Mouse (Mus musculus) liver, embryonic 11.5 days (tissue): Measurements from ENCODE around the gene Ficd. TPM values are rescaled to one million over a fixed set of nuclear protein-coding genes. Genes with fewer than 3 reads are reported as not detected.

Experiments used
- ATAC-seq: fragments of 200-750 bp; cut with Nextera tagmentation; replicated peaks from 2 replicates; pipeline ENCODE4 v1.8.0; 2017; ENCODE audit warnings: moderate number of reproducible peaks, mild to moderate bottlenecking, moderate TSS enrichment, moderate library complexity; ENCODE audit not compliant: low FRiP score
- DNase-seq: peaks from one replicate; pipeline ENCODE4 v3.0.0-alpha.2; 2017; ENCODE audit warnings: low spot score
- H3K27ac ChIP-seq: fragments of 300-500 bp; sonication (generic); 2 replicates; pipeline ENCODE4 v1.5.1; 2014; ENCODE audit warnings: mild to moderate bottlenecking, low read depth, low read length, control low read depth
- H3K27me3 ChIP-seq: fragments of 300-500 bp; sonication (generic); replicated peaks from 2 replicates; pipeline ENCODE4 v1.6.1; 2014; ENCODE audit warnings: low read length, mixed read lengths; ENCODE audit not compliant: control insufficient read depth, insufficient read depth
- H3K36me3 ChIP-seq: fragments of 300-500 bp; sonication (generic); 2 replicates; pipeline ENCODE4 v1.6.1; 2014; ENCODE audit warnings: mild to moderate bottlenecking, low read length, moderate library complexity, mixed read lengths; ENCODE audit not compliant: control insufficient read depth, insufficient read depth
- H3K4me1 ChIP-seq: fragments of 300-500 bp; sonication (generic); replicated peaks from 2 replicates; pipeline ENCODE4 v1.6.1; 2014; ENCODE audit warnings: low read length, mixed read lengths; ENCODE audit not compliant: control insufficient read depth, insufficient read depth
- H3K4me2 ChIP-seq: fragments of 300-500 bp; sonication (generic); 2 replicates; pipeline ENCODE4 v1.6.1; 2014; ENCODE audit warnings: mild to moderate bottlenecking, control low read depth, moderate library complexity
- H3K4me3 ChIP-seq: fragments of 300-500 bp; sonication (generic); 2 replicates; pipeline ENCODE4 v1.5.1; 2014; ENCODE audit warnings: low read depth, low read length, control low read depth
- H3K9ac ChIP-seq: fragments of 300-500 bp; sonication (generic); 2 replicates; pipeline ENCODE4 v1.6.1; 2014; ENCODE audit warnings: low read depth, low read length, control low read depth
- H3K9me3 ChIP-seq: fragments of 300-500 bp; sonication (generic); 2 replicates; pipeline ENCODE4 v1.6.1; 2016; ENCODE audit warnings: low read length, inconsistent platforms, mixed read lengths; ENCODE audit not compliant: control insufficient read depth
- WGBS: fragments of 180-500 bp; shearing (Covaris S2); extraction: QIAGEN DNeasy Blood & Tissue Kit; methylation state at CpG from one replicate; pipeline ENCODE4 v1.1.7; 2014; 5-methylcytosine and 5-hydroxymethylcytosine counted together
- polyA plus RNA-seq: library from polyadenylated mRNA; unstranded; fragments of >200 nt; fragmentation: Nextera tagmentation; extraction: Ambion mirVana; gene quantifications from 2 replicates; pipeline ENCODE4 v1.2.1, GENCODE M21; 2014

Gene Ficd
- polyA plus RNA-seq, 1 experiment from 2014 or later, result 3.7 TPM

DNA sequence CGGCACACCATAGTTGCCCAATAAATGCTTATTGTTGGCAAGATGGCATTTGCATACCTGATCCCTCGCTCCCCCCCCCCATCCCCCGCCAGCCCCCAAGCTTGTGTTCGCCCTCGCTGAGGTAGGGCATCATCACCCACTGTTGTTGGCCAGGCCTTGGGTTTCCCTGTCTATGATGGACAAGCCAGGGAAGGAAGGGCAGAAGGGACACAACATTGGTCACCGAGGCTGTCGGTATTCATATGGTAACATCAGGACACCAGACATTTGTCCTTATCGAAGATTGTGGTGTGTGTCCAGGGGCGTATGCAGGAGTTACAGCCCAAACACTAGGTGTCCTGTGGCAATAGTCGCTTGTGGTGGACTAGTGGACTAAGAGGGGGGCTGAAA is 505 bp downstream of the Ficd start:
- no peaks in the 10 kb centered on the region for H3K9me3 ChIP-seq
- peak overlapping the region; percentile 92 for H3K4me2 ChIP-seq
- H3K9ac ChIP-seq, result peak overlapping the region; percentile 76
- peak overlapping the region; percentile 90 for H3K27ac ChIP-seq
- peaks cover 14% of the 10 kb centered on the region for H3K4me1 ChIP-seq
- H3K27me3 ChIP-seq, result no peaks in the 10 kb centered on the region
- no peak for DNase-seq
- H3K4me3 ChIP-seq, result peak overlapping the region; percentile 79
- WGBS, result 4% methylated on average over 10 of the region's 10 CpGs
- 0 out of 2 replicates have a peak, but pooled peaks have one; percentile 3 for ATAC-seq
- H3K36me3 ChIP-seq, result peaks cover 23% of the 10 kb centered on the region

DNA sequence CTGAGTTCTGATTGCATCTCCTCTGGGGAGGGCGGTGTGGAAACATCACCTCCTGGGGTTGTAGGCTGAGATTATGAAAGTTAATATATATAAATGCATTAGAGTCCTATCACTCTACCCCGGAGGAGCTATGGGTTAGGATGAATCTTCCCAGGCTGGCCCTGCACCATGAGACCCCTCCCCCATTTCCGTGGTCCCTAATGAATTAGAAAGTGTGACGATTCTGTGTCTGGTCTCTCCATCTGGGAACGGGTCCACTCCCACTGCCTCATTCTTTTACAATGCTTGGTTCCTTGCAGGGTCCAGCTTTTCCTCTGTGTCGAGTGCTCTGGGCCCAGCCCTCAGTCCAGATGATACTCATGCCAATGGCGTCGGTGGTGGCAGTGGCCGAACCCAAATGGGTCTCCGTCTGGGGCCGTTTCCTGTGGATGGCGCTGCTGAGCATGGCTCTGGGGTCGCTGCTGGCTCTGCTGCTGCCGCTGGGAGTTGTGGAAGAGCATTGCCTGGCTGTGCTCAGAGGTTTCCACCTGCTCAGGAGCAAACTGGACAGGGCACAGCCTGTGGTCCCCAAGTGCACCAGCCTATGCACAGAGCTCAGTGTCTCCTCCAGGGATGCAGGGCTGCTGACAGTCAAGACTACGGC is 1.0 kb downstream of the Ficd start:
- H3K4me2 ChIP-seq, result peak overlapping the region; percentile 92
- DNase-seq, result no peak
- peaks cover 14% of the 10 kb centered on the region for H3K4me1 ChIP-seq
- peak overlapping the region; percentile 79 for H3K4me3 ChIP-seq
- H3K36me3 ChIP-seq, result peaks cover 27% of the 10 kb centered on the region
- 41% methylated on average over 15 of the region's 15 CpGs for WGBS
- peak overlapping the region; percentile 76 for H3K9ac ChIP-seq
- no peak for ATAC-seq
- H3K9me3 ChIP-seq, result no peaks in the 10 kb centered on the region
- no peaks in the 10 kb centered on the region for H3K27me3 ChIP-seq
- no peak overlapping the region for H3K27ac ChIP-seq

DNA sequence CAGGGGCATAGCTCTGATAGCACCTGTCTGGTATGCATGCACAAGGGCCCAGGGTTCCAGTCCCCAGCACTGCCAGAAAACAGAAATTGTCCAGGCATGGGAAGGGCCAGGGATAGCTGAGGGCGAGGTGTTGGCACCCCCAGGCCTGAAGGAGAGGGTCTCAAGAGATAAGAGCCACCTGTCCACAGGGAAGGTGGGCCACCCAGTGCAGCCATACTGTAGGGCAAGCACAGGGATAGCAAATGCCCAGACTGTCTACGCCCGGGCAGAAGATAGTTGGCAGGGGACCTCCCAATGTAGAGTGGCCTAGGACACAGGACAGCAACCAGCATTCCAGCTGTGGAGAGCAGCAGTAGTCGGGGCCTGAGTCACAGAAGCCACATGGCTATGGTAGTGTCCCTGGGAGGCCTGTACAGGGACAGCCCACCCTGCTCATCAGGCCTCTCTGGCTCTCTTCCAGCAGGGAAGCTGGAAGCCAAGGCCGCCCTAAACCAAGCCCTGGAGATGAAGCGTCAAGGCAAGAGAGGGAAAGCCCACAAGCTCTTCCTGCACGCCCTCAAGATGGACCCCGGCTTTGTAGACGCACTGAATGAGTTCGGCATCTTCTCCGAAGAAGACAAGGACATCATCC is 2.1 kb downstream of the Ficd start:
- Histone ChIP-seq H3K27me3 (no peaks in the 10 kb centered on the region), H3K4me2 (no peak overlapping the region), H3K4me1 (peaks cover 14% of the 10 kb centered on the region), H3K9ac (no peak overlapping the region), H3K27ac (no peak overlapping the region), H3K36me3 (peaks cover 34% of the 10 kb centered on the region), H3K4me3 (no peak overlapping the region), H3K9me3 (no peaks in the 10 kb centered on the region)
- ATAC-seq (no peak), DNase-seq (no peak)
- WGBS, result 86% methylated on average over 11 of the region's 11 CpGs

DNA sequence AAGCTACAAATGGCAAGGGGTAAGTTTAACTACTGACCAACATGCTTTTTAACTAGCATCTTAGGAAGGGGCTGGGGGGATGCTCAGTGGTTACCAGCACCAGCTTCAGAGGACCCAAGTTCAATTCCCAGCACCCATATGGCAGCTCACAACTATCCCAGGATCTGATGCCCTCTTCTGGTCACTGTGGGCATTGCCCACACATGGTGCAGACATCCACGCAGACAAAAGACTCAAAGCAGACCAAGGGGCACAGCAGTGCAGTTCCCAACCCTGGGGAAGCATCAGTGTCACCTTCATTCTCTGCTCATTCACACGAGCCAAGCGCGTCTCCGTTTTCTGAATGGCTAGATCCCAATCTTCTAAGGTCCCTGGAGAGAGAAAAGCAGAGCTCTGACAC is 12.0 kb downstream of the Ficd start:
- no peaks in the 10 kb centered on the region for H3K4me1 ChIP-seq
- no peak overlapping the region for H3K27ac ChIP-seq
- no peak overlapping the region for H3K4me3 ChIP-seq
- no peak overlapping the region for H3K9ac ChIP-seq
- no peak for DNase-seq
- H3K36me3 ChIP-seq, result peaks cover 85% of the 10 kb centered on the region
- H3K9me3 ChIP-seq, result no peaks in the 10 kb centered on the region
- H3K27me3 ChIP-seq, result no peaks in the 10 kb centered on the region
- no peak for ATAC-seq
- 95% methylated on average over 5 of the region's 5 CpGs for WGBS
- H3K4me2 ChIP-seq, result no peak overlapping the region

DNA sequence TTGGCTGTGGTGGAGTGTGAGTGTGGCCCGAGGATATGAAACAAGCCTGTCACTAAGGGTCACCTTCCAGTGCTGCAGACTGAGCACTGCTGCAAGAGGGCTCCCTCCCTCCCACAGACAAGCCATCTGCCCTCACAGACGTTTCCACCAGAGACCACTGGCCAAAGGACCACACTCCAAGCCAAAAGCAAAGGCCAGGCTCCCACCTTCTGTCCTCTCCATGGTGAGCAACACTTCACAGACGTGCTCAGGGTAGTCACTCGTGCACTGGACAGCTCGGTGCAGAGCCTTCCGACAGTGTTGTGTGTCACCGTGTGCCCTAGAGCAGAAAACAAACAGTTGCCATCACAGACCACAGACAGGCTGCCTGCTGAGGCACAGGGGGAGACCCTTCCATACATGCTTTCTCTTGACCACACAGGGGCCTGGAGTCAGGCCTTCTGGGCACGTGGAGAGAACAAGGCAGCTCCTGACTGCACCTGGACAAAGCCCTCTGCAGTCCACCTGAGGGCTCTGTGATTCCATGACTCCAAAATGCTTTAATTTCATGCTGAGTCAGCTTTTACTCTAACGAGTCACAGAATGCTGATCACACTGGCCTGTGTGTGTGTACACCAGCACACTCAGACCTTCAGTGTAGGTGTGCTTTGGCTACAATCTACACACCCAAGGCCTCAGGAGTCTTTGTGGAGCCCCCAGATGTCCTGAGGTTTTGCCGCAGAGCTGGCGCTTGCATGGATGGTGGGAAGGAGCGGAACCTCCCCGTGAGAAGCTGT is 13.1 kb downstream of the Ficd start:
- peaks cover 85% of the 10 kb centered on the region for H3K36me3 ChIP-seq
- H3K4me1 ChIP-seq, result no peaks in the 10 kb centered on the region
- H3K27me3 ChIP-seq, result no peaks in the 10 kb centered on the region
- H3K27ac ChIP-seq, result no peak overlapping the region
- ATAC-seq, result no peak
- H3K4me3 ChIP-seq, result no peak overlapping the region
- no peak overlapping the region for H3K4me2 ChIP-seq
- H3K9me3 ChIP-seq, result no peaks in the 10 kb centered on the region
- WGBS, result 93% methylated on average over 13 of the region's 13 CpGs
- DNase-seq, result no peak
- no peak overlapping the region for H3K9ac ChIP-seq

DNA sequence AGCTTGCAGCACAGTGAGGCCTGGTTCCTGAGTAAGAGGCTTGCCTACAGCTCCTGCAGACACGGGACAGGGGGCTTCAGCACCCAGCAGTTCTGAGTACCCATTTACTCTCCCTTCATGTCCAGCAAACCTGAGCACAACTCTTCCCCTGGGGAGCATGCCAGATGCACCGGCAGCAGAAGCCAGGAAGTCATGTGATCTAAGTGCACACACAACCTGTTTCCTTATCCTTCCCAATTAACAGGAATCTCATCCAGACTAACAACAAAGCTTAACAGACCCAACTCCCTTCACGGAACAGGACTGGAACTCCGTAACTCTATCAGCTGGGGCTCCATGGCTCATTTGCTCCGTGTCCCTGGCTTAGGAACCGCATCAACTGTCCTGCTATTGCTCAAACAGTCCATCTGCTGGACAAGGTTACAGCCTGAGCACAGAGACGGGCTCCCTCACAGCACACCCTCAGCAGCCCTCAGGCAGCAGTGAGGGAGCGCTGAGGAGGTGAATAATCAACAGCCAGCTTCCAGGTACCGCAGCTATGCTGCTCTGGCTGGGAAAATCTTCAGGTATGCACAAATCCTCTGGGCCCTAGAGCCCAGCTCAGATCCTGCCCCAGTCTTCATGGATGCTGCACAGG is 16.0 kb downstream of the Ficd start:
- 89% methylated on average over 9 of the region's 9 CpGs for WGBS

DNA sequence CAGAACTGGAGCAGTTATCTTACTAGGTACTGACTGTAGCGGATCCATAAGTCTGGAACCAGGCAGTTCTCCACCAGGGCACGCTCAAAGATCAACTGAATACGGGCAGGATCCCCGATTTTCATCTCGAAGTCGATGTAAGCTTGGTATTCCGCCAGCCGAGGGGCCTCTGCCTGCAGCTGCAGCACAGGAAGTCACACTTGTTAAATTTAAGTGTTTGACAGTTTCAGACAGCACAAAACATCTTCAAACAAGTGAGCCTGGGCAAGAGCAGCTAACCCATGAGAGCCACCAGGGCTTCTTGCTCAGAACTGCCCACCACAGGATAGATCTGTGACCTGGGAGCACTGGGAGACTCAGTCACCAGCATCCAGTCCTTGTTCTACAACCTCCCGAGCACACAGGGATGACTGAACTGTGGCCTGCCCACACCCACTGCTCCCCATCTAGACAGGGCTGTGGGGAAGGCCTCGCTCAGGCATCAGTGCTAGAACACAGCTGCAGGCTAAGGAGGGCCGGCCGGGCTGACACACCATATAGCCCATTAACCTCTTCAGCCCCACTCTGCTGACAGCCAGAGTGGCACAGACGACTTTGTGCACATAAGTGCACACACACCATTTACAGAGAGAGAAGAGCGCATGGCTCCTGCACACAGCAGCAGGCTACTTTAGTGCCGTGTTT is 19.9 kb downstream of the Ficd start:
- Histone ChIP-seq H3K36me3 (peaks cover 79% of the 10 kb centered on the region), H3K9ac (no peak overlapping the region), H3K9me3 (no peaks in the 10 kb centered on the region), H3K4me3 (no peak overlapping the region), H3K27ac (no peak overlapping the region), H3K4me1 (no peaks in the 10 kb centered on the region), H3K27me3 (no peaks in the 10 kb centered on the region), H3K4me2 (no peak overlapping the region)
- ATAC-seq (no peak), DNase-seq (no peak)
- WGBS, result 92% methylated on average over 15 of the region's 15 CpGs

More for the DNA sequence above, 16.0 kb downstream of the Ficd start:
- Histone ChIP-seq H3K4me1 (no peaks in the 10 kb centered on the region), H3K9ac (no peak overlapping the region), H3K27me3 (no peaks in the 10 kb centered on the region), H3K9me3 (no peaks in the 10 kb centered on the region), H3K36me3 (peaks cover 77% of the 10 kb centered on the region), H3K4me2 (no peak overlapping the region), H3K4me3 (no peak overlapping the region), H3K27ac (no peak overlapping the region)
- ATAC-seq, result no peak
- no peak for DNase-seq

DNA sequence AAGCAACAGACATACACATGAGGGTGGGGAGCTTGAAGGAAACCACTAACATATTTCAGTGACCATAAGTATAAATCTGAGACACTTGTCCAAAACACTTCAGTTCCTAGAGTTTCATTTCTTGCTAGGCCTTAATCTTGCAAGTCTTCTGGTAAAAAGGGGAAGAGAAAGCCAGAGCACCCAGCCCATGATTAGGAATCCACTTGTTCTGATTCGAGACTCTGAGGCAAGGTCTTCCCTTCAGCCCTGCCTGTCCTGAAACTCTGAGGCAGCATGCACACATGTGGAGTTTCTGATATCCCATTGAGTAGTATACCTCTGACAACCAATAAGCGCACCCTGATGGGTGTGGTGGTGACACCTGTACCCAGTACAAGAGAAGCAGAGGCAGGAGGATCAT is 26.0 kb downstream of the Ficd start:
- ATAC-seq (no peak), DNase-seq (no peak)
- Histone ChIP-seq H3K27me3 (no peaks in the 10 kb centered on the region), H3K27ac (no peak overlapping the region), H3K4me2 (no peak overlapping the region), H3K9ac (no peak overlapping the region), H3K4me1 (no peaks in the 10 kb centered on the region), H3K4me3 (no peak overlapping the region), H3K9me3 (no peaks in the 10 kb centered on the region), H3K36me3 (peaks cover 62% of the 10 kb centered on the region)
- 87% methylated on average over 2 of the region's 2 CpGs for WGBS
